10 mouse cellular contexts compared by ENCODE assay signal in genomic region chr4:124692416-124692861, GRCm38 (mm10). TPM values are rescaled to one million over a fixed set of nuclear protein-coding genes. Genes with fewer than 3 reads are reported as not detected.
DNase-seq lines count a peak whose midpoint lies in the region; ATAC-seq and TF ChIP-seq lines count a peak whose summit lies in the region.
"Had no signal": no experiment of that assay in that cellular context is flagged by ENCODE, and none has a peak within 500 bp of the region (broad histone marks: within the 10 kb centered on the region; RNA-seq: fewer than 3 reads in every experiment).

No protein-coding gene starts in this region.

- peak overlapping the region; percentile 97 for H3K4me3 ChIP-seq in erythroblast, embryonic 14.5 days (replicated peaks)
- peak overlapping the region; percentile 91 to 99 for H3K4me3 ChIP-seq in MEL (ENCODE audit: control insufficient read depth in 1 of 2, insufficient read depth in 1 of 2, low read depth in 2 of 2, low read length in 2 of 2)
- peak overlapping the region; percentile 76 for H3K4me3 ChIP-seq in hindbrain, embryonic 15.5 days
- H3K4me3 ChIP-seq in midbrain, embryonic 10.5 days: peak overlapping the region; percentile 93

- TF ChIP-seq RAD21 in MEL (IDR thresholded peaks at IDR 0.05; ENCODE audit: low read depth, low read length): no peak

- TF ChIP-seq POLR2A in MEL (IDR thresholded peaks at IDR 0.05; ENCODE audit: control insufficient read depth in 1 of 2, insufficient read depth in 1 of 2, low read depth in 1 of 2, low read length in 2 of 2, poor library complexity in 1 of 2): no peak

- no peak for TF ChIP-seq CTCF in MEL (IDR thresholded peaks at IDR 0.05 in 2 of 3, conservative IDR thresholded peaks at IDR 0.05 in 1 of 3; ENCODE audit: control insufficient read depth in 1 of 3, insufficient read depth in 1 of 3, low read depth in 2 of 3, low read length in 3 of 3, poor library complexity in 1 of 3, severe bottlenecking in 1 of 3)

- H3K4me2 ChIP-seq in hindbrain, embryonic 15.5 days: peak overlapping the region; percentile 73

- peak overlapping the region; percentile 62 for H3K27ac ChIP-seq in MEL (ENCODE audit: control insufficient read depth, low read depth, low read length)
- H3K27ac ChIP-seq in hindbrain, embryonic 15.5 days (replicated peaks): no peak overlapping the region
- peak overlapping the region; percentile 89; the same call in 1 of the 2 replicates for H3K27ac ChIP-seq in midbrain, embryonic 10.5 days (replicated peaks)

- peak overlapping the region; percentile 93 for H3K9ac ChIP-seq in MEL (ENCODE audit: control insufficient read depth, low read depth, low read length, poor library complexity, severe bottlenecking)
- H3K9ac ChIP-seq in hindbrain, embryonic 15.5 days: peak overlapping the region; percentile 83

- 82% methylated on average over 3 of the region's 3 CpGs for WGBS in hindbrain, embryonic 15.5 days
- 74% methylated on average over 3 of the region's 3 CpGs for WGBS in midbrain, embryonic 10.5 days

- TF ChIP-seq EP300 in MEL (IDR thresholded peaks at IDR 0.05; ENCODE audit: low read depth in 1 of 2, low read length in 2 of 2): no peak

- peaks cover 7% of the 10 kb centered on the region for H3K27me3 ChIP-seq in erythroblast, embryonic 14.5 days (ENCODE audit: control insufficient read depth)
- no peaks in the 10 kb centered on the region for H3K27me3 ChIP-seq in MEL (ENCODE audit: control insufficient read depth in 1 of 2, insufficient read depth in 2 of 2, low read length in 2 of 2)
- H3K27me3 ChIP-seq in hindbrain, embryonic 15.5 days: peaks cover 20% of the 10 kb centered on the region
- H3K27me3 ChIP-seq in midbrain, embryonic 10.5 days (ENCODE audit: low read depth, poor library complexity, severe bottlenecking): peaks cover 24% of the 10 kb centered on the region

- peaks cover 14% of the 10 kb centered on the region for H3K36me3 ChIP-seq in erythroblast, embryonic 14.5 days (ENCODE audit: control insufficient read depth)
- H3K36me3 ChIP-seq in MEL (ENCODE audit: control insufficient read depth in 1 of 2, insufficient read depth in 2 of 2, low read length in 2 of 2): peaks cover 2 to 24% of the 10 kb centered on the region in 2 experiments
- H3K36me3 ChIP-seq in hindbrain, embryonic 15.5 days: no peaks in the 10 kb centered on the region
- H3K36me3 ChIP-seq in midbrain, embryonic 10.5 days: peaks cover 22% of the 10 kb centered on the region

- no peaks in the 10 kb centered on the region for H3K9me3 ChIP-seq in erythroblast, embryonic 14.5 days (ENCODE audit: control insufficient read depth, low read length)
- H3K9me3 ChIP-seq in MEL (replicated peaks; ENCODE audit: insufficient read depth, low read length): no peaks in the 10 kb centered on the region
- no peaks in the 10 kb centered on the region for H3K9me3 ChIP-seq in hindbrain, embryonic 15.5 days
- no peaks in the 10 kb centered on the region for H3K9me3 ChIP-seq in midbrain, embryonic 10.5 days (replicated peaks)

- H3K4me1 ChIP-seq in erythroblast, embryonic 14.5 days (ENCODE audit: control insufficient read depth): peaks cover 51% of the 10 kb centered on the region
- H3K4me1 ChIP-seq in MEL (ENCODE audit: control insufficient read depth in 1 of 2, insufficient read depth in 2 of 2, low read length in 2 of 2): peaks cover 2 to 25% of the 10 kb centered on the region in 2 experiments; a peak in 3 of 4 replicates
- peaks cover 22% of the 10 kb centered on the region for H3K4me1 ChIP-seq in hindbrain, embryonic 15.5 days (replicated peaks)
- H3K4me1 ChIP-seq in midbrain, embryonic 10.5 days: peaks cover 27% of the 10 kb centered on the region

- peaks cover 43% of the 10 kb centered on the region for H3K79me2 ChIP-seq in MEL (ENCODE audit: control insufficient read depth, insufficient read depth, low read length, poor library complexity)

- DNase-seq in MEL (ENCODE audit: low read depth, low spot score): peak; percentile 51
- DNase-seq in midbrain, embryonic 10.5 days (ENCODE audit: low spot score): no peak
- no peak for DNase-seq in urinary bladder, postnatal 4 days (ENCODE audit: low spot score in 2 of 2)
- DNase-seq in gastrocnemius, postnatal 25 days: no peak
- no peak for DNase-seq in adrenal gland, postnatal 4 days (ENCODE audit: low spot score in 2 of 2)
- DNase-seq: cerebellum, adult 9-10 months; thymus, postnatal 14 days had no signal

- no peak for ATAC-seq in erythroblast, adult 5-6 weeks (replicated peaks; ENCODE audit: low FRiP score, poor library complexity, severe bottlenecking)
- no peak for ATAC-seq in hindbrain, embryonic 15.5 days (ENCODE audit: low FRiP score, low read depth)

TF ChIP-seq in MEL, 35 proteins besides CTCF, POLR2A, EP300 and RAD21:
- TF ChIP-seq ETS1 (IDR thresholded peaks at IDR 0.05; ENCODE audit: low read depth, low read length) (no peak), ZNF384 (IDR thresholded peaks at IDR 0.05; ENCODE audit: low read depth, low read length) (peak; percentile 76), MAX (IDR thresholded peaks at IDR 0.05; ENCODE audit: low read length) (no peak), MYC (IDR thresholded peaks at IDR 0.05; ENCODE audit: low read depth, low read length) (no peak), CHD1 (IDR thresholded peaks at IDR 0.05; ENCODE audit: low read depth, low read length) (no peak), GATA1 (IDR thresholded peaks at IDR 0.05; ENCODE audit: low read depth, low read length) (no peak), ELF1 (IDR thresholded peaks at IDR 0.05; ENCODE audit: low read depth, low read length) (no peak)

RNA-seq across cellular contexts. Expression of gene Utp11, which starts 1.0 kb away (rescaled TPM):
- 0.19 and 0.50 TPM in 2 replicates for polyA plus RNA-seq in erythroblast, embryonic 14.5 days (2012)
- total RNA-seq in erythroblast, adult 5-6 weeks (2015; ENCODE audit: low replicate concordance): 6.7 and 20.8 TPM in 2 replicates
- 4.5 and 15.1 TPM in 2 replicates for total RNA-seq in erythroblast, adult 5-6 weeks (2017; ENCODE audit: low replicate concordance)
- 65.3 and 68.3 TPM in 2 replicates for total RNA-seq in MEL (2012; rRNA removed)
- polyA plus RNA-seq in MEL (2012; ENCODE audit: insufficient read depth in 1 of 2, insufficient read length in 2 of 2, low read depth in 1 of 2, low replicate concordance in 2 of 2, missing spikeins in 1 of 2): 10 to 100 TPM in 1 of 2 experiments, not detected in 1; 86.9 TPM
- 39.1 and 39.5 TPM in 2 replicates for polyA plus RNA-seq in hindbrain, embryonic 15.5 days (2015; fragmentation: Nextera tagmentation; extraction: Ambion mirVana)
- polyA plus RNA-seq in midbrain, embryonic 10.5 days (2016; fragmentation: Nextera tagmentation; extraction: Ambion mirVana): 63.6 and 68.0 TPM in 2 replicates
- total RNA-seq in gastrocnemius, postnatal 25 days (2021): 10 to 100 TPM; 16.1 to 18.3 TPM
- 10 to 100 TPM; 34.3 to 35.9 TPM for total RNA-seq in adrenal gland, postnatal 4 days (2021)

RNA-seq across cellular contexts. Expression of gene Fhl3, which starts 8.1 kb away (rescaled TPM):
- polyA plus RNA-seq in erythroblast, embryonic 14.5 days (2012): 0.05 and 0.09 TPM in 2 replicates
- 4.2 and 7.5 TPM in 2 replicates for total RNA-seq in erythroblast, adult 5-6 weeks (2015; ENCODE audit: low replicate concordance)
- 0.77 and 1.3 TPM in 2 replicates for total RNA-seq in erythroblast, adult 5-6 weeks (2017; ENCODE audit: low replicate concordance)
- total RNA-seq in MEL (2012; rRNA removed): 5.6 TPM in 2 replicates
- polyA plus RNA-seq in MEL (2012; ENCODE audit: insufficient read depth in 1 of 2, insufficient read length in 2 of 2, low read depth in 1 of 2, low replicate concordance in 2 of 2, missing spikeins in 1 of 2): 10 to 100 TPM in 1 of 2 experiments, not detected in 1; 13.8 TPM
- polyA plus RNA-seq in hindbrain, embryonic 15.5 days (2015; fragmentation: Nextera tagmentation; extraction: Ambion mirVana): 1.6 and 2.8 TPM in 2 replicates
- 4.6 and 5.8 TPM in 2 replicates for polyA plus RNA-seq in midbrain, embryonic 10.5 days (2016; fragmentation: Nextera tagmentation; extraction: Ambion mirVana)
- 100 to 1,000 TPM; 200 to 220 TPM for total RNA-seq in gastrocnemius, postnatal 25 days (2021)
- 10 to 100 TPM; 15.6 to 17.3 TPM for total RNA-seq in adrenal gland, postnatal 4 days (2021)

RNA-seq across cellular contexts. Expression of gene Sf3a3, which starts 22.1 kb away (rescaled TPM):
- 2.5 and 3.6 TPM in 2 replicates for polyA plus RNA-seq in erythroblast, embryonic 14.5 days (2012)
- 14.2 and 24.2 TPM in 2 replicates for total RNA-seq in erythroblast, adult 5-6 weeks (2015; ENCODE audit: low replicate concordance)
- total RNA-seq in erythroblast, adult 5-6 weeks (2017; ENCODE audit: low replicate concordance): 26.2 and 34.7 TPM in 2 replicates
- total RNA-seq in MEL (2012; rRNA removed): 136 and 144 TPM in 2 replicates
- polyA plus RNA-seq in MEL (2012; ENCODE audit: insufficient read depth in 1 of 2, insufficient read length in 2 of 2, low read depth in 1 of 2, low replicate concordance in 2 of 2, missing spikeins in 1 of 2): 100 to 1,000 TPM; 127 to 295 TPM
- 96.2 and 106 TPM in 2 replicates for polyA plus RNA-seq in hindbrain, embryonic 15.5 days (2015; fragmentation: Nextera tagmentation; extraction: Ambion mirVana)
- 247 and 256 TPM in 2 replicates for polyA plus RNA-seq in midbrain, embryonic 10.5 days (2016; fragmentation: Nextera tagmentation; extraction: Ambion mirVana)
- total RNA-seq in gastrocnemius, postnatal 25 days (2021): 10 to 100 TPM; 10.8 to 11.3 TPM
- 10 to 100 TPM; 58.4 to 62.7 TPM for total RNA-seq in adrenal gland, postnatal 4 days (2021)

RNA-seq across cellular contexts. Expression of gene Pou3f1, which starts 35.8 kb away (rescaled TPM):
- 0.01 and 0.02 TPM in 2 replicates for polyA plus RNA-seq in erythroblast, embryonic 14.5 days (2012)
- not detected in 2 replicates for total RNA-seq in erythroblast, adult 5-6 weeks (2015; ENCODE audit: low replicate concordance)
- not detected in 2 replicates for total RNA-seq in erythroblast, adult 5-6 weeks (2017; ENCODE audit: low replicate concordance)
- total RNA-seq in MEL (2012; rRNA removed): not detected in 2 replicates
- polyA plus RNA-seq in MEL (2012; ENCODE audit: insufficient read depth in 1 of 2, insufficient read length in 2 of 2, low read depth in 1 of 2, low replicate concordance in 2 of 2, missing spikeins in 1 of 2): not detected
- 7.9 and 13.4 TPM in 2 replicates for polyA plus RNA-seq in hindbrain, embryonic 15.5 days (2015; fragmentation: Nextera tagmentation; extraction: Ambion mirVana)
- 13.8 and 18.2 TPM in 2 replicates for polyA plus RNA-seq in midbrain, embryonic 10.5 days (2016; fragmentation: Nextera tagmentation; extraction: Ambion mirVana)
- total RNA-seq in gastrocnemius, postnatal 25 days (2021): under 1 TPM; 0.38 to 0.43 TPM
- total RNA-seq in adrenal gland, postnatal 4 days (2021): under 1 TPM; 0.23 to 0.34 TPM

RNA-seq across cellular contexts. Expression of gene Inpp5b, which starts 49.2 kb away (rescaled TPM):
- 1.5 and 2.5 TPM in 2 replicates for polyA plus RNA-seq in erythroblast, embryonic 14.5 days (2012)
- total RNA-seq in erythroblast, adult 5-6 weeks (2015; ENCODE audit: low replicate concordance): 27.3 and 37.0 TPM in 2 replicates
- total RNA-seq in erythroblast, adult 5-6 weeks (2017; ENCODE audit: low replicate concordance): 15.2 and 15.8 TPM in 2 replicates
- 27.7 and 28.6 TPM in 2 replicates for total RNA-seq in MEL (2012; rRNA removed)
- polyA plus RNA-seq in MEL (2012; ENCODE audit: insufficient read depth in 1 of 2, insufficient read length in 2 of 2, low read depth in 1 of 2, low replicate concordance in 2 of 2, missing spikeins in 1 of 2): 10 to 100 TPM in 1 of 2 experiments, not detected in 1; 52.5 TPM
- 22.9 and 26.1 TPM in 2 replicates for polyA plus RNA-seq in hindbrain, embryonic 15.5 days (2015; fragmentation: Nextera tagmentation; extraction: Ambion mirVana)
- polyA plus RNA-seq in midbrain, embryonic 10.5 days (2016; fragmentation: Nextera tagmentation; extraction: Ambion mirVana): 25.7 and 26.1 TPM in 2 replicates
- total RNA-seq in gastrocnemius, postnatal 25 days (2021): 10 to 100 TPM in 1 of 2 experiments, 1 to 10 TPM in 1; 8.8 to 10.3 TPM
- 10 to 100 TPM; 25.2 to 32.0 TPM for total RNA-seq in adrenal gland, postnatal 4 days (2021)

Comparison
In these comparisons a context has a peak if more than half of its experiments do, and no peak if none do; other contexts are left out.
1. RNA of gene Fhl3, which starts 8.1 kb away (total RNA-seq): 200 to 220 TPM in gastrocnemius, postnatal 25 days; 15.6 to 17.3 TPM in adrenal gland, postnatal 4 days, 5.6 TPM in MEL and 0.77 to 7.5 TPM in erythroblast, adult 5-6 weeks; every median in the first group is over 10 times any median in the second.
2. Peak in every context shown above with its lines, with median percentiles within 50 percentile points of each other: H3K4me3 ChIP-seq.